Mouse (Mus musculus) CH12.LX (cell line): ENCODE measurements around the gene Sfswap. TPM values are rescaled to one million over a fixed set of nuclear protein-coding genes. Genes with fewer than 3 reads are reported as not detected.

Source experiments
- DNase-seq: peaks from one replicate; pipeline ENCODE4 v3.0.0-alpha.2; 2013; ENCODE audit errors: extremely low read depth
- H3K27ac ChIP-seq: 2 replicates; pipeline ENCODE4 v1.5.1; 2012; ENCODE audit warnings: low read depth, mild to moderate bottlenecking, control low read depth, moderate library complexity; ENCODE audit not compliant: insufficient read depth
- H3K27me3 ChIP-seq: replicated peaks from 2 replicates; pipeline ENCODE3; 2012; ENCODE audit warnings: inconsistent platforms
- H3K36me3 ChIP-seq, 2 experiments: replicated peaks in 1 of 2; 2 replicates each; pipeline versions ENCODE3 to v1.6.1; 2012; ENCODE audit warnings: inconsistent platforms in 1 of 2, low read length in 1 of 2, mild to moderate bottlenecking in 1 of 2, mixed read lengths in 1 of 2, moderate library complexity in 1 of 2; ENCODE audit not compliant: control insufficient read depth in 1 of 2, insufficient read depth in 1 of 2
- H3K4me1 ChIP-seq, 2 experiments: 2 replicates each; pipeline ENCODE4 v1.6.1; 2012; ENCODE audit warnings: inconsistent platforms in 1 of 2, moderate library complexity in 1 of 2; ENCODE audit not compliant: insufficient read depth in 2 of 2, control insufficient read depth in 1 of 2
- H3K4me2 ChIP-seq: 2 replicates; pipeline ENCODE4 v1.6.1; 2012; ENCODE audit warnings: low read depth, mild to moderate bottlenecking, control low read depth; ENCODE audit not compliant: poor library complexity, insufficient read depth, severe bottlenecking
- H3K4me3 ChIP-seq, 3 experiments: fragments of 150-350 bp in 1 of 3; sonication (generic) in 1 of 3; replicated peaks in 1 of 3; 2 replicates each; pipeline versions ENCODE3 to v1.5.1; 2011 to 2012; ENCODE audit warnings: low read depth in 2 of 3, low read length in 2 of 3, mild to moderate bottlenecking in 2 of 3, moderate library complexity in 2 of 3, control low read depth in 1 of 3, improper control_type of control experiment in 1 of 3, inconsistent platforms in 1 of 3, mixed read lengths in 1 of 3; ENCODE audit not compliant: poor library complexity in 1 of 3
- H3K79me2 ChIP-seq: replicated peaks from 2 replicates; pipeline ENCODE4 v1.6.1; 2012; ENCODE audit warnings: mild to moderate bottlenecking, moderate library complexity; ENCODE audit not compliant: control insufficient read depth, poor library complexity, insufficient read depth, severe bottlenecking; ENCODE audit errors: extremely low read depth
- H3K9ac ChIP-seq: 2 replicates; pipeline ENCODE4 v1.6.1; 2012; ENCODE audit warnings: low read depth, mild to moderate bottlenecking, control low read depth, moderate library complexity; ENCODE audit not compliant: insufficient read depth
- H3K9me3 ChIP-seq: replicated peaks from 2 replicates; pipeline ENCODE3; 2012; ENCODE audit warnings: low read length, inconsistent platforms, mixed read lengths
- CHD1 ChIP-seq: IDR thresholded peaks from 2 replicates; pipeline ENCODE4 v1.6.1; 2012; ENCODE audit warnings: low read depth, low read length, improper control_type of control experiment, inconsistent platforms
- CHD2 ChIP-seq: IDR thresholded peaks from 2 replicates; pipeline ENCODE4 v1.6.1; 2011; ENCODE audit warnings: low read length, improper control_type of control experiment
- GABPA ChIP-seq: IDR thresholded peaks from 2 replicates; pipeline ENCODE4 v1.6.1; 2012; ENCODE audit warnings: low read depth, low read length, improper control_type of control experiment, inconsistent platforms; ENCODE audit not compliant: insufficient replicate concordance
- HCFC1 ChIP-seq: IDR thresholded peaks from 2 replicates; pipeline ENCODE4 v1.6.1; 2012; ENCODE audit warnings: low read depth, mild to moderate bottlenecking, inconsistent platforms, low read length, improper control_type of control experiment
- IRF4 ChIP-seq: IDR thresholded peaks from 2 replicates; pipeline ENCODE4 v1.6.1; 2014; ENCODE audit warnings: low read depth, mild to moderate bottlenecking, inconsistent platforms, low read length, improper control_type of control experiment
- JUN ChIP-seq: IDR thresholded peaks from 2 replicates; pipeline ENCODE4 v1.6.1; 2011; ENCODE audit warnings: low read depth, mild to moderate bottlenecking, low read length, improper control_type of control experiment, moderate library complexity; ENCODE audit not compliant: insufficient read depth
- MAFK ChIP-seq: IDR thresholded peaks from 2 replicates; pipeline ENCODE4 v1.6.1; 2011; ENCODE audit warnings: low read length, improper control_type of control experiment; ENCODE audit not compliant: insufficient replicate concordance
- MAZ ChIP-seq: IDR thresholded peaks from 2 replicates; pipeline ENCODE4 v1.6.1; 2012; ENCODE audit warnings: low read depth, mild to moderate bottlenecking, inconsistent platforms, low read length, improper control_type of control experiment, moderate library complexity
- MEF2A ChIP-seq: IDR thresholded peaks from 2 replicates; pipeline ENCODE4 v1.6.1; 2014; ENCODE audit warnings: low read depth, mild to moderate bottlenecking, inconsistent platforms, low read length, improper control_type of control experiment, borderline replicate concordance
- MYC ChIP-seq: IDR thresholded peaks from 2 replicates; pipeline ENCODE4 v1.6.1; 2011; ENCODE audit warnings: low read depth, mild to moderate bottlenecking, improper control_type of control experiment, low read length
- NELFE ChIP-seq: IDR thresholded peaks from 2 replicates; pipeline ENCODE4 v1.6.1; 2011; ENCODE audit warnings: low read depth, low read length, improper control_type of control experiment
- NRF1 ChIP-seq: IDR thresholded peaks from 2 replicates; pipeline ENCODE4 v1.6.1; 2014; ENCODE audit warnings: low read depth, mild to moderate bottlenecking, inconsistent platforms, low read length, improper control_type of control experiment, moderate library complexity
- RCOR1 ChIP-seq: conservative IDR thresholded peaks from 2 replicates; pipeline ENCODE4 v1.6.1; 2012; ENCODE audit warnings: low read depth, mild to moderate bottlenecking, inconsistent platforms, low read length, improper control_type of control experiment
- SIN3A ChIP-seq: IDR thresholded peaks from 2 replicates; pipeline ENCODE4 v1.6.1; 2012; ENCODE audit warnings: low read length, improper control_type of control experiment, inconsistent platforms
- SMC3 ChIP-seq: IDR thresholded peaks from 2 replicates; pipeline ENCODE4 v1.6.1; 2011; ENCODE audit warnings: low read depth, low read length, improper control_type of control experiment
- USF1 ChIP-seq: IDR thresholded peaks from 2 replicates; pipeline ENCODE4 v1.6.1; 2014; ENCODE audit warnings: low read depth, mild to moderate bottlenecking, inconsistent platforms, low read length, improper control_type of control experiment
- ZMIZ1 ChIP-seq: IDR thresholded peaks from 2 replicates; pipeline ENCODE4 v1.6.1; 2012; ENCODE audit warnings: low read depth, mild to moderate bottlenecking, inconsistent platforms, low read length, improper control_type of control experiment
- ZNF384 ChIP-seq: IDR thresholded peaks from 2 replicates; pipeline ENCODE4 v1.6.1; 2012; ENCODE audit warnings: low read depth, low read length, improper control_type of control experiment, inconsistent platforms
- dilution Hi-C: fragments of 300-500 bp; cut with MboI; formaldehyde crosslinking; loops from 2 replicates; pipeline ENCODE4 v1.14.3; 2020; ENCODE audit warnings: low sequenced_read_pairs; ENCODE audit not compliant: extremely low pct_unique_long_range_greater_than_20kb, extremely low pct_ligation_motif_present
- in situ Hi-C: fragments of 300-500 bp; cut with MboI; formaldehyde crosslinking; loops from 3 replicates; pipeline ENCODE4 v1.14.3; 2019; ENCODE audit warnings: low sequenced_read_pairs, low pct_ligation_motif_present, low pct_unique_long_range_greater_than_20kb, mixed read lengths
- polyA plus RNA-seq: library from polyadenylated mRNA; unstranded; fragments of >175 nt; gene quantifications from 2 replicates; pipeline ENCODE4 v1.2.1, GENCODE M21; 2012; ENCODE audit warnings: low read depth; ENCODE audit not compliant: insufficient read length
- total RNA-seq, 2 experiments: library from RNA; depleted of rRNA; stranded (reverse); fragments of 300-350 nt in 1 of 2; fragments of >200 nt in 1 of 2; gene quantifications; 2 replicates each; pipeline ENCODE4 v1.2.3; 2012 to 2014

The Sfswap gene
- total and polyA plus RNA-seq, 3 experiments, result 24.9 to 70.4 (median 36.0) TPM

DNA sequence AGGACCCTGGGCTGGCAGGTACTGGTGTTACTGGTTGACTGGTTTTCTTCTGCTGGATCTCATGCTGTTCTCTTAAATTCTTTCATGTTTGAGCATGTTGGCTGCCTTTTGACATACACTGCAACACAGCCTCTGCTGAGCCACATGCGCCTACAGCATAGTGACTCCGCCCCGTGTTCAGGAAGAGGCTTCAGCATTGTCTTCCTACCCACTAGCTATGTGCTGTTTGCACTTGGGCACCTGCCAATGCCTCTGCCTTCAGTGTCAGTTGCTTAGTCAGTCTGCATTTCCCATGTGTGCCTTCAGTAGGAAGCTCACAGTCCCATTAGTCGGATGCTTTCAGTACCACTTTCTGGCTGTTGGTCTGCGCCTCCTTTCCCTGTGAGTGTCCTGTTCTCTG lies 23.7 kb downstream of the Sfswap start:
- H3K4me1 ChIP-seq, result no peaks in the 10 kb centered on the region
- in situ Hi-C loops, result no loop called here
- peaks cover 5% of the 10 kb centered on the region for H3K79me2 ChIP-seq
- peaks cover 73 to 96% of the 10 kb centered on the region in 2 experiments for H3K36me3 ChIP-seq
- H3K27ac ChIP-seq, result no peak overlapping the region
- no peak for TF ChIP-seq MAZ
- TF ChIP-seq USF1, result no peak
- no peak for TF ChIP-seq HCFC1
- no peak for TF ChIP-seq CHD1
- no peak for TF ChIP-seq RCOR1
- TF ChIP-seq SMC3, result no peak
- TF ChIP-seq, all 38 proteins: peak for 0
- H3K4me3 ChIP-seq, result no peak overlapping the region
- dilution Hi-C loops, result no loop called here
- no peaks in the 10 kb centered on the region for H3K9me3 ChIP-seq
- H3K4me2 ChIP-seq, result no peak overlapping the region
- no peaks in the 10 kb centered on the region for H3K27me3 ChIP-seq
- no peak for DNase-seq
- no peak overlapping the region for H3K9ac ChIP-seq

DNA sequence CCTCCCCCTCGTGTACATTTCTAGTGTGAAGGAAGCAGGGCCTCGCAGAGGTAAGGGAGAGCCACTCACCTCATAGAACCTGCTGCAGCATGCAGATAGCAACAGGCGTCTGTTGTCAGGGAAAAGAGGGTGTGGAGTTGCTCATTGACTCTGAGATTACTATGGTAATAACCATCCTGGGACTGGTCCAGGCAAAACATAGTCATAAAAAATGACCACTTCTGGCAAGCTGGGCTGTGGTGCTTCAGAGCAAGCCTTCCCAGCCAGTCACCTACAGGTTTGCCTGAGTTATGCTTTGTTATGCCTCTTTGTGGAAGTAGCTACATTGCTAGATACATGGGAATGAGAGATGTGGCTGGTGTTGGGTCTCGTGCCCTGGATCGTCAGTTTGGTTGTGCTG lies 26.1 kb downstream of the Sfswap start:
- H3K27me3 ChIP-seq, result no peaks in the 10 kb centered on the region
- H3K36me3 ChIP-seq, result peaks cover 68 to 95% of the 10 kb centered on the region in 2 experiments
- H3K4me1 ChIP-seq, result no peaks in the 10 kb centered on the region
- H3K9ac ChIP-seq, result no peak overlapping the region
- no peak overlapping the region for H3K27ac ChIP-seq
- TF ChIP-seq GABPA, result no peak
- TF ChIP-seq, all 38 proteins: peak for 0
- dilution Hi-C loops (no loop called here), in situ Hi-C loops (no loop called here)
- H3K4me2 ChIP-seq, result no peak overlapping the region
- no peak overlapping the region for H3K4me3 ChIP-seq
- no peaks in the 10 kb centered on the region for H3K9me3 ChIP-seq
- DNase-seq, result no peak
- peaks cover 4% of the 10 kb centered on the region for H3K79me2 ChIP-seq

DNA sequence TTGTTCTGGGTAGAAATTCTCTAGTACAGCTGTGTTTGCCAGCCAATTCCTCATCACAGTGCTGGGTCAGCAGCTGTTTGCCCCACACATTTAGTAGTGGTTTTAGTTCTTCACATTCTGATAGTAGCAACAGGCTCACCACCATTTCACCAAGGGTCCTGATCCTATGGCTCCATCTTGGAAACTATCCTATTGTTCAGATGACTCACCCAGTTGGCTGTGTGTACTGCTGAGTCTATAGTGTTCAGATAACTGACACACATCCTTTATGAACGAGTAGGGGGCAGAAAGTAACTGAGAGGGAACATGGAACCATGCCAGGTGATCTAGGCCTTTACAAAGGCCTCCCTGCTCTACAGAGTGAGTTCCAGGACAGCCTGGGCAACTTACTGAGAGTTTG lies 28.6 kb downstream of the Sfswap start:
- no peaks in the 10 kb centered on the region for H3K27me3 ChIP-seq
- no peaks in the 10 kb centered on the region; the same call in none of the 2 replicates for H3K79me2 ChIP-seq
- DNase-seq, result no peak
- H3K4me2 ChIP-seq, result no peak overlapping the region
- no peaks in the 10 kb centered on the region for H3K9me3 ChIP-seq
- dilution Hi-C loops, result no loop called here
- H3K9ac ChIP-seq, result no peak overlapping the region
- H3K4me1 ChIP-seq, result no peaks in the 10 kb centered on the region
- peaks cover 66 to 96% of the 10 kb centered on the region in 2 experiments for H3K36me3 ChIP-seq
- no peak overlapping the region for H3K4me3 ChIP-seq
- TF ChIP-seq MYC, result no peak
- no peak for TF ChIP-seq NRF1
- no peak for TF ChIP-seq ZNF384
- TF ChIP-seq SIN3A, result no peak
- no peak for TF ChIP-seq NELFE
- no peak for TF ChIP-seq JUN
- no peak for TF ChIP-seq MEF2A
- no peak for TF ChIP-seq MAFK
- no peak for TF ChIP-seq GABPA
- TF ChIP-seq MAZ, result no peak
- TF ChIP-seq CHD2, result no peak
- no peak for TF ChIP-seq ZMIZ1
- TF ChIP-seq IRF4, result no peak
- in situ Hi-C loops, result no loop called here
- H3K27ac ChIP-seq, result no peak overlapping the region
